Mouse (Mus musculus) heart, postnatal 0 days (tissue): ENCODE measurements around the gene Eif2b2.

Source experiments
- CTCF ChIP-seq: IDR thresholded peaks from 2 replicates; pipeline ENCODE4 v1.5.1; 2016; ENCODE audit warnings: antibody characterized with exemption, control low read depth, low read depth
- EP300 ChIP-seq: IDR thresholded peaks from 2 replicates; pipeline ENCODE4 v1.6.1; 2016; ENCODE audit warnings: antibody characterized with exemption, low read depth

GRCm38 (mm10) chr12:85219236-85219904, at the start of gene Eif2b2:
- no peak for TF ChIP-seq CTCF
- no peak for TF ChIP-seq EP300
